Mouse (Mus musculus): ENCODE measurements around the gene Zfp968.
"Not testable (repeated sequence)": the region's sequence is repeated elsewhere in the genome, so short reads cannot be mapped to it uniquely, and the experiment has no call there.

The Zfp968 gene

GRCm38 (mm10) chr2:175372136-175372535, at the start of gene Zfp968:
Gene Zfp968 (plus strand): TSS chr2:175372436.
- DNase-seq (ENCODE audit: low spot score in 2 of 2) = not testable (repeated sequence)

DNA sequence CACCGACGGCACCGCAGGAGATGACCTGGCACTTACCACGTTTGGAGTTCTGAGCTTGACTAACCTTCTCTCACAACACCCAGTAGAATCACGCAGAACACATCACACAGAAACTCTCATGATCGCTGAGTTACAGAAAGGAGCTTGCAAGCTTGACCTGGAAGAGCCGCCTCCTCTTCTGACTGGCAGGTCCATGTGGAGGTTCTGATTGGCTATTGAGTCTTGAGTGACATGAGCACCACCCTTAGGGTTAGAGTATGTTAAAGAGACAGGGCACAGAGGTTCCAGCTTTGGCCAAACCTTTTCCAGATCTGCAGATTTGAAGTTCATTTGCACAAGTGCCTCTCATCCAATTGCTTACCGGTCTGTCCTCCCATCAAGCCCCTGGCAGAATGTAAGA, 34.1 kb upstream of the Zfp968 start, which contains the start of gene Gm4631:
Gene Gm4631, minus strand, starts transcription at position 101 of the 400 bp plus-strand sequence.
- DNase-seq (ENCODE audit: low spot score in 2 of 2) = not testable (repeated sequence)
